Mouse (Mus musculus): Measurements from ENCODE around the gene Elp5.
"Not testable (repeated sequence)": the region's sequence is repeated elsewhere in the genome, so short reads cannot be mapped to it uniquely, and the experiment has no call there.

The Elp5 gene

GRCm38 (mm10) chr11:69932254-69932653, 50.1 kb downstream of the Elp5 start:
- DNase-seq, result no peak

- no peak for DNase-seq
Observed at GRCm38 (mm10) chr11:69931769-69932168, 50.5 kb downstream of the Elp5 start.

GRCm38 (mm10) chr11:69930967-69931537, 51.3 kb downstream of the Elp5 start:
- no peak for DNase-seq

GRCm38 (mm10) chr11:69930176-69930575, 52.1 kb downstream of the Elp5 start:
- not testable (repeated sequence) for DNase-seq

GRCm38 (mm10) chr11:69929712-69930111, 52.6 kb downstream of the Elp5 start:
- no peak for DNase-seq

GRCm38 (mm10) chr11:69927501-69927900, 54.8 kb downstream of the Elp5 start:
- no peak for DNase-seq

GRCm38 (mm10) chr11:69922796-69923195, 59.5 kb downstream of the Elp5 start:
- DNase-seq, result no peak

- peak; percentile 42 for DNase-seq
Observed at GRCm38 (mm10) chr11:69922012-69922756, 60.1 kb downstream of the Elp5 start.

- DNase-seq, result peak; percentile 100
Observed at GRCm38 (mm10) chr11:69921114-69922011, 61.0 kb downstream of the Elp5 start, which contains the start of gene Eif5a. Gene Eif5a (minus strand): TSS chr11:69921958.

GRCm38 (mm10) chr11:69920266-69921031, 61.9 kb downstream of the Elp5 start:
- peak; percentile 69 for DNase-seq

GRCm38 (mm10) chr11:69919661-69920265, 62.6 kb downstream of the Elp5 start:
- peak; percentile 90 for DNase-seq

- no peak for DNase-seq
Observed at GRCm38 (mm10) chr11:69919053-69919452, 63.3 kb downstream of the Elp5 start.
